Mouse (Mus musculus) lung, adult 2 months (tissue): ENCODE measurements around the gene Leng9.

ENCODE experiments used
- CTCF ChIP-seq: fragments of 200-500 bp; IDR thresholded peaks from 2 replicates; pipeline ENCODE4 v1.5.1; 2011; ENCODE audit warnings: mild to moderate bottlenecking, low read length, control low read depth; ENCODE audit not compliant: insufficient read depth
- POLR2A ChIP-seq: fragments of 200-500 bp; IDR thresholded peaks from 2 replicates; pipeline ENCODE4 v1.6.1; 2011; ENCODE audit warnings: low read depth, mild to moderate bottlenecking, control low read depth, low read length, borderline replicate concordance; ENCODE audit errors: extremely low read depth

- TF ChIP-seq CTCF (no peak), POLR2A (no peak)
Observed at GRCm38 (mm10) chr7:4131964-4132363, 18.2 kb downstream of the Leng9 start.
